Mouse (Mus musculus) brain, embryonic 14.5 days (tissue): ENCODE measurements around the gene Spag16.

Experiments used
- CTCF ChIP-seq: fragments of 200-500 bp; IDR thresholded peaks from 2 replicates; pipeline ENCODE4 v1.5.1; 2012; ENCODE audit warnings: inconsistent platforms, mild to moderate bottlenecking, moderate library complexity, borderline replicate concordance; ENCODE audit not compliant: insufficient read depth, insufficient read length; ENCODE audit errors: extremely low read depth
- POLR2A ChIP-seq: fragments of 200-500 bp; IDR thresholded peaks from 2 replicates; pipeline ENCODE4 v1.6.1; 2012; ENCODE audit warnings: mild to moderate bottlenecking, inconsistent platforms, borderline replicate concordance; ENCODE audit not compliant: poor library complexity, insufficient read depth, insufficient read length, severe bottlenecking; ENCODE audit errors: extremely low read depth

DNA sequence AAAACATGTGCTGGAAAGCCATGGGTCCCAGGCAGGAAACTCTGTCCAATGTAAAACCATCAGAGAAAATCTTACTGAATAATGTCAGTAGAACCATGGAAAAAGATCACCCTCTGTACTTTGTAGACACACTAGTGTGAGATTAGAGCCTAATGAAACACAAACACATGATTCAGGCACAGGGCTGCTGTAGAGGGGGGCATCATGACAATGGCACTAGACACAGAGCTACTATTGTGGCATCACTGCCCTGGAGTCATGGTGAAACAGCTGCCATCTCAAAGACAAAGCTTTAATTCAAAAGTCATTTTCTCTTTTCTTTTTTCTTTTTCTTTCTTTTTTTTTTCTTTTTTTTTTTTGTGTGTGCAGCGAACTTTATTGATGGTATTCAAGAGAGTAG, 240.6 kb downstream of the Spag16 start:
- TF ChIP-seq POLR2A: no peak
- TF ChIP-seq CTCF: no peak
